Mouse (Mus musculus): ENCODE data around the gene Unc5c. TPM values are rescaled to one million over a fixed set of nuclear protein-coding genes. Genes with fewer than 3 reads are reported as not detected.

The Unc5c gene
- polyA plus RNA-seq, 1 experiment, result 6.0 TPM

- no peaks in the 10 kb centered on the region for H3K79me2 ChIP-seq (ENCODE audit: control insufficient read depth, insufficient read depth)
- H3K27me3 ChIP-seq (ENCODE audit: control insufficient read depth, insufficient read depth, insufficient read length), result no peaks in the 10 kb centered on the region
- H3ac ChIP-seq (ENCODE audit: control insufficient read depth, insufficient read length, low read depth), result no peak overlapping the region
- no peaks in the 10 kb centered on the region for H3K36me3 ChIP-seq (ENCODE audit: control insufficient read depth, insufficient read depth)
- H3K79me3 ChIP-seq (ENCODE audit: low read depth), result no peaks in the 10 kb centered on the region
- no peak overlapping the region for H3K4me3 ChIP-seq (ENCODE audit: insufficient read depth, poor library complexity, severe bottlenecking)
- no peak for TF ChIP-seq MYOG (IDR thresholded peaks at IDR 0.05; ENCODE audit: control insufficient read depth, extremely low read depth, insufficient read length)
- TF ChIP-seq CEBPB (IDR thresholded peaks at IDR 0.05; ENCODE audit: low read depth), result no peak
- no peak for TF ChIP-seq CTCF (IDR thresholded peaks at IDR 0.05; ENCODE audit: control insufficient read depth, insufficient read depth, insufficient read length)
- TF ChIP-seq FOSL1 (IDR thresholded peaks at IDR 0.05; ENCODE audit: insufficient read depth, low read length, poor library complexity, severe bottlenecking), result no peak
- TF ChIP-seq USF1 (IDR thresholded peaks at IDR 0.05; ENCODE audit: low read depth), result no peak
- TF ChIP-seq MYOD1 (IDR thresholded peaks at IDR 0.05; ENCODE audit: control insufficient read depth, insufficient read length, low read depth), result no peak
- no peak for TF ChIP-seq MAX (IDR thresholded peaks at IDR 0.05)
These were observed 162.6 kb downstream of the Unc5c start for GRCm38 (mm10) chr3:141627639-141627977.

GRCm38 (mm10) chr3:141629431-141629830, 164.4 kb downstream of the Unc5c start:
- H3ac ChIP-seq (ENCODE audit: control insufficient read depth, insufficient read length, low read depth), result no peak overlapping the region
- TF ChIP-seq FOSL1 (IDR thresholded peaks at IDR 0.05; ENCODE audit: insufficient read depth, low read length, poor library complexity, severe bottlenecking), result no peak
- TF ChIP-seq CEBPB (IDR thresholded peaks at IDR 0.05; ENCODE audit: low read depth), result no peak
- TF ChIP-seq USF1 (IDR thresholded peaks at IDR 0.05; ENCODE audit: low read depth), result no peak
- no peak for TF ChIP-seq CTCF (IDR thresholded peaks at IDR 0.05; ENCODE audit: control insufficient read depth, insufficient read depth, insufficient read length)
- no peak for TF ChIP-seq MAX (IDR thresholded peaks at IDR 0.05)
- no peak for TF ChIP-seq MYOD1 (IDR thresholded peaks at IDR 0.05; ENCODE audit: control insufficient read depth, insufficient read length, low read depth)
- TF ChIP-seq MYOG (IDR thresholded peaks at IDR 0.05; ENCODE audit: control insufficient read depth, extremely low read depth, insufficient read length), result no peak
- H3K36me3 ChIP-seq (ENCODE audit: control insufficient read depth, insufficient read depth), result no peaks in the 10 kb centered on the region

GRCm38 (mm10) chr3:141637900-141638299, 172.9 kb downstream of the Unc5c start:
- Histone ChIP-seq H3K36me3 (ENCODE audit: control insufficient read depth, insufficient read depth) (no peaks in the 10 kb centered on the region), H3K4me3 (ENCODE audit: insufficient read depth, poor library complexity, severe bottlenecking) (no peak overlapping the region), H3ac (ENCODE audit: control insufficient read depth, insufficient read length, low read depth) (no peak overlapping the region), H3K79me2 (ENCODE audit: control insufficient read depth, insufficient read depth) (no peaks in the 10 kb centered on the region), H3K79me3 (ENCODE audit: low read depth) (no peaks in the 10 kb centered on the region), H3K27me3 (ENCODE audit: control insufficient read depth, insufficient read depth, insufficient read length) (no peaks in the 10 kb centered on the region)
- TF ChIP-seq FOSL1 (IDR thresholded peaks at IDR 0.05; ENCODE audit: insufficient read depth, low read length, poor library complexity, severe bottlenecking), result no peak
- TF ChIP-seq MAX (IDR thresholded peaks at IDR 0.05), result no peak
- TF ChIP-seq MYOG (IDR thresholded peaks at IDR 0.05; ENCODE audit: control insufficient read depth, extremely low read depth, insufficient read length), result no peak
- TF ChIP-seq CTCF (IDR thresholded peaks at IDR 0.05; ENCODE audit: control insufficient read depth, insufficient read depth, insufficient read length), result no peak
- no peak for TF ChIP-seq USF1 (IDR thresholded peaks at IDR 0.05; ENCODE audit: low read depth)
- no peak for TF ChIP-seq CEBPB (IDR thresholded peaks at IDR 0.05; ENCODE audit: low read depth)

More at GRCm38 (mm10) chr3:141629431-141629830, 164.4 kb downstream of the Unc5c start:
- Histone ChIP-seq H3K79me3 (ENCODE audit: low read depth) (no peaks in the 10 kb centered on the region), H3K4me3 (ENCODE audit: insufficient read depth, poor library complexity, severe bottlenecking) (no peak overlapping the region), H3K27me3 (ENCODE audit: control insufficient read depth, insufficient read depth, insufficient read length) (no peaks in the 10 kb centered on the region), H3K79me2 (ENCODE audit: control insufficient read depth, insufficient read depth) (no peaks in the 10 kb centered on the region)

- Histone ChIP-seq H3K36me3 (ENCODE audit: control insufficient read depth, insufficient read depth) (no peaks in the 10 kb centered on the region), H3K79me2 (ENCODE audit: control insufficient read depth, insufficient read depth) (no peaks in the 10 kb centered on the region), H3ac (ENCODE audit: control insufficient read depth, insufficient read length, low read depth) (no peak overlapping the region), H3K4me3 (ENCODE audit: insufficient read depth, poor library complexity, severe bottlenecking) (no peak overlapping the region), H3K27me3 (ENCODE audit: control insufficient read depth, insufficient read depth, insufficient read length) (no peaks in the 10 kb centered on the region), H3K79me3 (ENCODE audit: low read depth) (no peaks in the 10 kb centered on the region)
- no peak for TF ChIP-seq CTCF (IDR thresholded peaks at IDR 0.05; ENCODE audit: control insufficient read depth, insufficient read depth, insufficient read length)
- TF ChIP-seq MYOD1 (IDR thresholded peaks at IDR 0.05; ENCODE audit: control insufficient read depth, insufficient read length, low read depth), result no peak
- TF ChIP-seq FOSL1 (IDR thresholded peaks at IDR 0.05; ENCODE audit: insufficient read depth, low read length, poor library complexity, severe bottlenecking), result no peak
- TF ChIP-seq MAX (IDR thresholded peaks at IDR 0.05), result no peak
- no peak for TF ChIP-seq CEBPB (IDR thresholded peaks at IDR 0.05; ENCODE audit: low read depth)
- TF ChIP-seq MYOG (IDR thresholded peaks at IDR 0.05; ENCODE audit: control insufficient read depth, extremely low read depth, insufficient read length), result no peak
These were observed 179.2 kb downstream of the Unc5c start for GRCm38 (mm10) chr3:141644264-141644663.

- H3K4me3 ChIP-seq (ENCODE audit: insufficient read depth, poor library complexity, severe bottlenecking), result no peak overlapping the region
- no peaks in the 10 kb centered on the region for H3K27me3 ChIP-seq (ENCODE audit: control insufficient read depth, insufficient read depth, insufficient read length)
- no peak overlapping the region for H3ac ChIP-seq (ENCODE audit: control insufficient read depth, insufficient read length, low read depth)
- TF ChIP-seq MAX (IDR thresholded peaks at IDR 0.05) (no peak), MYOG (IDR thresholded peaks at IDR 0.05; ENCODE audit: control insufficient read depth, extremely low read depth, insufficient read length) (no peak), CTCF (IDR thresholded peaks at IDR 0.05; ENCODE audit: control insufficient read depth, insufficient read depth, insufficient read length) (no peak), USF1 (IDR thresholded peaks at IDR 0.05; ENCODE audit: low read depth) (no peak)
- no peaks in the 10 kb centered on the region for H3K36me3 ChIP-seq (ENCODE audit: control insufficient read depth, insufficient read depth)
- H3K79me3 ChIP-seq (ENCODE audit: low read depth), result no peaks in the 10 kb centered on the region
- H3K79me2 ChIP-seq (ENCODE audit: control insufficient read depth, insufficient read depth), result no peaks in the 10 kb centered on the region
These were observed 181.6 kb downstream of the Unc5c start for GRCm38 (mm10) chr3:141646588-141646987.

GRCm38 (mm10) chr3:141650658-141651057, 185.6 kb downstream of the Unc5c start:
- TF ChIP-seq USF1 (IDR thresholded peaks at IDR 0.05; ENCODE audit: low read depth) (no peak), CEBPB (IDR thresholded peaks at IDR 0.05; ENCODE audit: low read depth) (no peak), FOSL1 (IDR thresholded peaks at IDR 0.05; ENCODE audit: insufficient read depth, low read length, poor library complexity, severe bottlenecking) (no peak), MAX (IDR thresholded peaks at IDR 0.05) (no peak), MYOD1 (IDR thresholded peaks at IDR 0.05; ENCODE audit: control insufficient read depth, insufficient read length, low read depth) (no peak), CTCF (IDR thresholded peaks at IDR 0.05; ENCODE audit: control insufficient read depth, insufficient read depth, insufficient read length) (no peak), MYOG (IDR thresholded peaks at IDR 0.05; ENCODE audit: control insufficient read depth, extremely low read depth, insufficient read length) (no peak)
- Histone ChIP-seq H3K36me3 (ENCODE audit: control insufficient read depth, insufficient read depth) (no peaks in the 10 kb centered on the region), H3ac (ENCODE audit: control insufficient read depth, insufficient read length, low read depth) (no peak overlapping the region), H3K4me3 (ENCODE audit: insufficient read depth, poor library complexity, severe bottlenecking) (no peak overlapping the region), H3K79me3 (ENCODE audit: low read depth) (no peaks in the 10 kb centered on the region), H3K79me2 (ENCODE audit: control insufficient read depth, insufficient read depth) (no peaks in the 10 kb centered on the region), H3K27me3 (ENCODE audit: control insufficient read depth, insufficient read depth, insufficient read length) (no peaks in the 10 kb centered on the region)

Measured in C2C12 (cell line).